Mouse (Mus musculus): ENCODE measurements around the gene Agbl4. TPM values are rescaled to one million over a fixed set of nuclear protein-coding genes. Genes with fewer than 3 reads are reported as not detected.
A peak's percentile ranks its signal among the peaks of the same experiment; 100 is the strongest.

Gene Agbl4
- total RNA-seq, 4 experiments from 2014 or later, result 21.6 to 24.3 (median 23.9) TPM

- DNase-seq (ENCODE audit: low spot score in 2 of 2), result no peak
These were observed 858.0 kb downstream of the Agbl4 start for GRCm38 (mm10) chr4:111255499-111255898.

GRCm38 (mm10) chr4:111256931-111257330 is 859.5 kb downstream of the Agbl4 start:
- no peak for DNase-seq (ENCODE audit: low spot score in 2 of 2)

DNA sequence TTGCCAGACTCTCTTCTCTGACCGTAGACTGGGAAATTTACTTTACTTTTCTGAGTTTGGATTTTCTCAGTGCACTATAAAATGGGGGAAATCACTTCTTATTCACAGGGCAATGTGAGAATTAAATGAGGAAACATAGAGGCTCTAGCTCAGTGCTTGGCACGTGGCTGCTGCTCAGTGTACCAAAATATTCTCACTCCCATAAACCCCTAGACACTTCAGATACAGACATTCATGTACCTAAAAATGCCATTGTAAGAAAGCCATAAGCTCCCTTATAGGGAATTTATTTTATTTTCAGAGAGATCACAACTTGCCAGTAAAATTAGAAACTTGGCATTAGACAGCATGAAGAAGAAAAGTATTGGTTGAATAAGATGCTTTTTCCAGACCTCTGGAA is 883.5 kb downstream of the Agbl4 start:
- peak in 1 of 2 experiments; percentile 18 for DNase-seq (ENCODE audit: low spot score in 2 of 2)

- DNase-seq (ENCODE audit: low spot score in 2 of 2), result peak in 1 of 2 experiments; percentile 60
These were observed 884.4 kb downstream of the Agbl4 start for GRCm38 (mm10) chr4:111281836-111282235.

DNA sequence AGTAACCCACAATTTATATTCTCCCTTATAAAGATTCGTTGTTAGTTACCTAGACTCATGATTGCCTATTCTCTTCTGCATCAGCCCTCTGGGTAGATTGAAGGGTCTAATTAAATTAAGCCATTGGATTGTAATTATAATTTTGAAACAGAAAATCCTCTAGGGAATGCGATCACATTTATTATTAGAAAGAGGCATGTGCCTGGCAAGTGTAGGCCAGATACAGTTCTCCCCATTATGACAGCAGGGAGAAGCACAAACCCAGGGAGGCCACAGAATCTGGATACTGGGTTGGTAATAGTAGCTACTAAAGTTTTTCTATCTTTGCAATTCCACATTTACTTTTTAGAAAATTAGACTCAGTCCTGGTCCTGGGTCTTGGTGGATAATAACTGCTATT is 887.2 kb downstream of the Agbl4 start:
- DNase-seq (ENCODE audit: low spot score in 2 of 2), result no peak

GRCm38 (mm10) chr4:111294528-111295241 is 897.2 kb downstream of the Agbl4 start:
- DNase-seq (ENCODE audit: low spot score in 2 of 2), result no peak

DNA sequence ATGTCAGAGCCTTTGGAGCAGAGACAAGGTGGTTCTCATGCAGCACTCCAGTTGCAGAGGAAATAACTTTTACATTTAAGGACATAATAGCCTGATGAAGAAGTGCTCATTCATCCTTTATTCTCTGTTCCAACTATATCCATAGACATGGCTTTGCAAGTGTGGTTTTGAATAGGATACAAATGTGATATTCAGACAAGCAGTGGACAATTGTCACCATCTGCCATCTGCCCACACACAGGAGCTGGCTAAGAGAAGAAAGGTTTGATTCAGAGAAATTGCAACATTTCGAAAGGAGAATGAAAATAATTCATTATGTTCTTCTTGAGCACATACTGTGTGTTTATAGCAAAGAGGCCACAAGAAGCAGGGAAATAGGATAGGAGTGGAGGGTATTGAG is 909.1 kb downstream of the Agbl4 start:
- peak in 1 of 2 experiments; percentile 61 for DNase-seq (ENCODE audit: low spot score in 2 of 2)

- no peak for DNase-seq (ENCODE audit: low spot score in 2 of 2)
These were observed 909.7 kb downstream of the Agbl4 start for GRCm38 (mm10) chr4:111307166-111307565.

GRCm38 (mm10) chr4:111307633-111308032 is 910.2 kb downstream of the Agbl4 start:
- peak in 1 of 2 experiments; percentile 31 for DNase-seq (ENCODE audit: low spot score in 2 of 2)

DNA sequence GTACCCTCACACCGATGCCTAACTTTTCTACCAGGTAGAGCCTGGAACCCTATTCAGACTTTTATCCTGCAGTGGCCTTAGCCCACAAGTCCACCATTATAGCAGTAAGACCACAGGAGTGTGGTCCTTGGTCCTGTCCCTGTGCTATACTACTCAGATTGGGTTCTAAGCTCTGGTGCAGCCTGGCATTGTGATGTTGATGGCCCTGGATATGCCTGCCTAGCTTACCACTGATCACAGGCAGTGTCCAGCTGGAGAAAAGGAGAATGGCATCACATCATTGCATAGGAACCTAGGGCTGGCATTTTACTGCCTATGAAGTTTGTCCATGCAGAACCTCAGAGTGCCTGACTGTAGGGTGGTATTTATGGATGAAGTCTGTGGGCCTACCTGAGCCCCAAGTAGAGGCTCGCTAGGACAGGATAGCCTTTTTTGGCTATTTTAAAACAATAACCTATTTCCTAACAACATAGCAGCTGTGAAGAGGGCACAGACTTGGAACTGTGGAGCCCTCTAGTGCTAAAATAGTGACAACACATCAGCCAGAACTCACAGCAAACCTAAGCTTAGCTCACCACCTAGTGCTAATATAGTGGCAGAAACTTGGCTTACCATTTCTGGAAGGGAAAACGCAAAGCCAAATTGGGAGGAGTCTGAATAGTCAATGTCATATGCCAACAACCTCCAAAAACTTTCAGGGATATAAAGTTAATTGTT is 911.3 kb downstream of the Agbl4 start:
- no peak for DNase-seq (ENCODE audit: low spot score in 2 of 2)

DNA sequence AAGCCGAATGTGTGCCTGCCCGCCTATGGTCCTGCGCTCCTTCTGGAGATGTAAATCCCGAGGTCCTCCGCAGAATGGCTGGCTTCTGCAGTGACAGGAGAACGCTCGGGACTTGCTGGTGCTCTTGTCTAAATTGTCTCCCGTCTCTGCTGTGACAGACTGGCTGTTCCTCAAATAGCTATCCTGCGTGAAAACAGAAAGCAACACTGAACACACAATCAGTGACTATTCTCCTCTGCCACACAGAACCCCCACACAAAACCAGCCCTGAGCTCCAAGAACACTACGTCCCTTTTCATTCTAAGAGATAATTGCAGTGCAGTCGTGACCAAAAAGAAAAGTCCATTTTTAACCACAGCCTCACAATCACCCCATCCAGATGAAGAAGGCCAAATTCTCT is 929.6 kb downstream of the Agbl4 start:
- DNase-seq (ENCODE audit: low spot score in 2 of 2), result peak in 1 of 2 experiments; percentile 81

DNA sequence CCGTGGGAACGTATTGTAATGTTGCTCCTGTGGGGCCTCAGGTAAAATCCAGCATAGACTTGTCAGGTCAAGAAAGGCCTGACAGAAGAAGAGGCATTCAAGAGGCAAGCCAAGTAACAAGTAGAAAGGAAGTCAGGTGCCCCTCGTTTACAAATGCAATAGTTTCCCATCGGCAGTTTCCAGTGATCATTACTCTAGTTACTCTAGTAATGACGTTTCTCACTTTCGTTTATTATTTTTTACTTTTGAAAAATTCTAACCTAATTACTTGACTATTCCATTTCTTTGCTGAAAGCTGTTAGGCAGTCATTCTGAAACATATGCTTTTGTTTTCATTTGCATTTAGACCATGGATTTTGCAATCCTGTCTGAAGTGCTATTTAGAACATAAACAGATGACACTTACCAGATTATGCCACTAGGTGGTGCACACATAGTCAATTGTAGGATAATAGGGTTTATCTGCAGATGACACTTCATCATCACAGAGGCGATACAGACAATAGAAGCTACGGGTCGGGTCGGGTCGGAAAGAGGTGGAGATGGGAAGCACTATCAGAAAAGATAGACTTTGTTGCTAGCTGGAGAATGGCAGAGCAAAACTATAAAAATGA is 930.4 kb downstream of the Agbl4 start:
- no peak for DNase-seq (ENCODE audit: low spot score in 2 of 2)

DNA sequence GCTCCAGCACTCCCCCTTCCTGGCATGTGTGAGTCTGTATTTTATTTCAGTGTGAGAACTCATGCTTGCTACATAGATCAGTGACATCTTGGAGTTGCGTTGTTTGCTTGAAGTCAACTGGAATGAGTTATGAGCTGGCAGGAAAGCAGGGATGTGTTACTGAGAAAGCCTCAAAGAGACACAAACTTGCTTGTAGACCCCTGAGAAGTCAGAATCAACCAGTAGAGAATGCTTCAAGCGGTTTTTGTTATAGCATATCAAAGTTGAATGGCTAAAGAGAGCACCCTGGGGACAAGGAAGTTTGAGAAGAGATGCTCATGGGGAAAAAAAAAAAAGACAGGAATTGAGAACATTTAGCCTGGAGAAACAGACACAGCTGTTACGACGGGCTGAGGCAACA is 932.0 kb downstream of the Agbl4 start:
- DNase-seq (ENCODE audit: low spot score in 2 of 2), result no peak

DNA sequence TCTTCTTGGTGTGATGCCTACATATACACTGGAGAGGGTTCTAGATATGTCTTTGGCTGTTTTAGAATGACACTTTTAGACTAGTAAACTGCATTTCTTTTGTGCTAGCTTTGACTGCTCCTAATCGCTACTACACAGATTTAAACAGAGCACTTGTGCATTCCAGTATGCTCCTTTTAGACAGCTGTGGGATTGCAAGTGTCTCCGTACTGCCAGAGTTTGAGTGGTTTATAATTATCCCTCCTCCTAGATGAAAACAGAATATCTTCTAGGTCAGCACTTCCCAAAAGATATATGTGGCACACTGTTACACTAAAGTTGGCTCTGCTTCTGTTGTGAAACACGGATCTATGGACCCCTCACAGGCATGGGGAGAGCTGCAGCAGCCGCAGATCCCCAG is 935.4 kb downstream of the Agbl4 start:
- DNase-seq (ENCODE audit: low spot score in 2 of 2), result no peak

- DNase-seq (ENCODE audit: low spot score in 2 of 2), result no peak
These were observed 952.5 kb downstream of the Agbl4 start for GRCm38 (mm10) chr4:111349965-111350364.

DNA sequence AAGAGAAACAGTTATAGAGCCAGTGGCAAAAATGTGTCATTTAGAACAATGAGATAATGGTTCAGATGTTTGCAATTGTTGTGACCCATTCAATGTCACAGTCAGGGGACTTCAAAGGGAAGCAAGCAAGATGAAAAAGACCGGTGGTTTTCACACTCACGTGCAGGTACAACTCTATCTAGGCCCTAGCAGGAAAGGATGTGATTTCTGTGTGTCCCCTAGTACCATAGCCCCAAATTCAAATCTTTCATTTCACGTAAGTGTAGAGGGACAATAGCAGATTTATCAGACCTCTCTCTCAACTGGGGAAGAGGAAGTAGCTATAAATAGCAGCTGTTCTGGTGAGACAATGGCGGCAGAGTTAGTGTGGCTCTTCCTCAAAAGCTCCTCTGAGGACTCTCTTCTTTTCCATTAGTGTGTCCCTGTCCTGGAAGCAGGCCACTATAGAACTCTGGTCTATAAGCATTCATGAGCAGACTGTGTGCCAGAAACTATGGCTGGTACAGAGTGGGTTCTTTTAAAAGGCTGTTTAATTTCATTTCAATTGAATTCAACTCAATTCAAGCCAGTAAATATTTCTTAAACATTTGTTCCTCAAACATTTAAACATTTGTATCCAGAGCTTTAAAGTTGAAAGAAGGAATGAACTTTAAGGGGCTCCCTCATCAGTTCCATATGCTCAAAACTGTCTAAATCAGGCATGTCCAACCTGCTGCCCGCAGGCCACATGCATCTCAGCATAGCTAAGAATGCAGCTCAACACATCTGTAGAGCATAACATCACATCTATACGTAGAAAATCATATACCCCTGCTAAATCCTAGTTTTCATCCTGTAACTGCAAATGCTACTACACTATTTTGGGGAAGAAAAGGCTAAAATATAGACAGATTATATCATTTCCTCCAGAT is 953.4 kb downstream of the Agbl4 start:
- DNase-seq (ENCODE audit: low spot score in 2 of 2), result no peak

GRCm38 (mm10) chr4:111356584-111357115 is 959.2 kb downstream of the Agbl4 start:
- no peak for DNase-seq (ENCODE audit: low spot score in 2 of 2)

DNA sequence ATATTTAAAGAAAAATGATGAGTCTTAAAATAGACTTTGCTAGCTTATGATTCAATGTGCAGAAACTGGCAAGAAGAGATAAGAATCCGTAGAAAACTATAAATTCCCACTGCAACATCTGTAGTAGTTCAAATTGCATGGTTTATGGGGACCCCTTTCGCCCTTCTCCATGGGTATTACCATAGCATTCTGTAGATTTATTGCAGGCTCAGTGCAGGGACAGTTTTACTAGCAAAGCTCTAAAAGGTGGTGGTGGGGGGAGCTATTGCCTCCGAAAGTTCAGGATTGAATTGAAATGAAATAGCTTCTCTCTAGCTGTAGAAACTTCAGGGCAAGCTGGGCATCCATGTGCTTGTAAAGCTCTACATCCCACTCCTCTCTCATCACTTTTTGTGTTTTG is 959.7 kb downstream of the Agbl4 start:
- DNase-seq (ENCODE audit: low spot score in 2 of 2), result no peak

DNA sequence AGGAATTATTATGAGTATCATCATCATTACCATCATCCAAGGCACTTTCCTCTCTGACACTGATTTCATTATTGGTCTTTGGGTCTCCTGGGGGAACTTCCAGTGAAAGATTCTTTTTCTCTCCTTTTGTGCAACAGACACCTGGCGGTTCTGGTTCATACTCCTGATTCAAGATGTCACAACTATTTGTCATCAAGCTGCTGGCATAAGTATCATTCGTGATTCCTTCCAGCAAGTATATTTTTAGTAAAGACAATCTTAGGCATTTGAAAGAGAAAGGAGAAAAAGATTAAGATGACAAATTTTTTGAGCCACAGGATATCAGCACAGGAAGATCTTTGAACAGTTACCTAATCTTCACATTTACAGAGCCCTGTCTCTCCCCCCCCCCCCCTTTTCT is 966.7 kb downstream of the Agbl4 start:
- no peak for DNase-seq (ENCODE audit: low spot score in 2 of 2)

- DNase-seq (ENCODE audit: low spot score in 2 of 2), result no peak
These were observed 970.3 kb downstream of the Agbl4 start for GRCm38 (mm10) chr4:111367771-111368170.

DNA sequence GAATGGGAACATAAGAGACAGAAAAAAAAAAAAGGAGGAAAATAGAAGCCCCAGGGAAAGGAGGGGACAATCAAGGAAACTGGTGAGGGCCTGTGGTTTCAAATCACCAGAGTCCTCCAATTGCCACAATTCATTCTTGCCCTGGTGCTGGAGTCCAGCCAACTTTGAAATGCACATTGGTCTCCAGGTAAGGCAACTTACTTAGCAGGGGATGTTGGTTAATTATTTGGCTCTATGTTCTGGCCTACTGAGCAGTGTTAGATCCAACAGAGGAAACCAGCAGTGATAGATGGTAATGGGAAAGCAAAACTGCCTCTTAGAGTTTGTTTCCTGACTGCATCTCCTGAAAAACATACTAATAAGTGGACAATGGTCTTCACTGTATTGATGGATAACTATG is 979.7 kb downstream of the Agbl4 start:
- no peak for DNase-seq (ENCODE audit: low spot score in 2 of 2)

Measured in left cerebral cortex, adult 8-10 months (tissue).